Mouse (Mus musculus): ENCODE data around the gene Trim65.
A peak's percentile ranks its signal among the peaks of the same experiment; 100 is the strongest.
"Not testable (repeated sequence)": the region's sequence is repeated elsewhere in the genome, so short reads cannot be mapped to it uniquely, and the experiment has no call there.

Gene Trim65

DNA sequence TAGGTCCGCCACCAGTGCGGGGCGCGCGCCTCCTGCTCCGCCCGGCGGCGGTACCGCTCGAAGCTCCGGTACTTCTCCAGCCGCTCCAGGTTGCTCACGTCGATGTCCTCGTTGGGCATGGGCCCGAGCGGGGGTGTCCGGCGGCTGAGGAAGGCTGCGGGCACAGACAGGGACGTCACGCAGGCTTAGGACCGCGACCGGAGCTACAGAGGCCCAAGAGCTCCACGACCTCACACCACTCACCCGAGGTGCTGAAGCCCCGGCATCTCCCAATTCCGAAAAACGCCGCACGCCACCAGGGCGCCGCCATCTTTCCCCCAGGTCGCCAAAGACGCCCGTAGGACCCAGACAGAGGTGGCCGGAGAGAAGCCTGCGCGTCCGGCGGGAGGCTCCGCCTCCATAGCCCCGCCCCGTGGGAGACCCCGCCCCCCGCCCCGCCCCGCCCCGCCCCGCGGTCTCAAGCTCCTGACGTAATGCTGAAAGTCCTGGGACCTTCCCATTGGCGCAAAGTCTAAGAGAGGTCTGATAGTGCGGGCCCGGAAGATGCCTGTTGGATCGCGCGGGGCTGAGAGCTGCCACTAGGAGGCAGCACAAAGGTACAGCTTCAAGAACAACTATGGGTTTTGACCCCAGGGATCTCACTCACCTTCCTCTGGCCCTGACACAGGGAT lies 7.7 kb upstream of the Trim65 start, which contains the start of gene Mrpl38:
TSS of gene Mrpl38 (minus strand) at position 401 of the 671 bp plus-strand sequence.
- peak; percentile 77 to 87 for DNase-seq (ENCODE audit: low spot score in 2 of 2)

DNA sequence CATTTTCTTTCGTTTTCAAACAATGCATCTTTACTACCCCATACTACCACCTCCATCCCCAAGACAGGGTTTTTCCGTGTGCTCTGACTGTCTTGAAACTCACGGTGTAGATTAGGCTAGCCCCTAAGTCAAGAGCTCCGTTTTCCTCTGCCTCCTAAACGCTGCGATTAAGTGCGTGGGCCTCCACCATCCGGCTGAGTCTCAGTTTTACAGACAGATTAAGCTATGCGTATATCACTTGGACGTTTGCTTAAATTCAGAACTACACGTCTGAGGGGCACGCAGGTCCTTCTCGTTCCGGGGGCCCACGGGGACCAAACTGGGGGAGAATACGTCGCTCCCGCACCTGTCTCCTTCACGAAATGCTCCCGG lies 7.2 kb upstream of the Trim65 start:
- DNase-seq (ENCODE audit: low spot score in 2 of 2) = no peak

DNA sequence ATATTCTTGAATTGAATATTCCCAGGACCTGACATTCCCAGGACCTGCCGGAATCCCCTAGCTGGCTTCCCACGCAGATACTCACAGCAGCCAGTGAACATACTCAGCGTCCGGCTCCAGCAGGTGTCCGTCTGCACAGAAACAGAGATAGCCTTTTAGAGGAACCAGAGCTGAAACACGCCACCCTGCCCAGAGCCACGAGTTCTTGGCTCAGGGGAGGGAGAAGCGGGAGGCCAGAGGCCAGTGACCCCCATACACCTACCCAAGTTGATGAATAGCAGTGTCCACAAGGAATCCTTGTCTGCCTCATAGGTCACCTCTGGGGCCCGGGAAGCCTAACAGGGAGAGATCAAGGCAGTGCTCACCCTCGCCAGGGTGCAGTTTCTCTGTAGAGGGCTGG lies 3.2 kb upstream of the Trim65 start:
- DNase-seq (ENCODE audit: low spot score in 2 of 2) = no peak

DNA sequence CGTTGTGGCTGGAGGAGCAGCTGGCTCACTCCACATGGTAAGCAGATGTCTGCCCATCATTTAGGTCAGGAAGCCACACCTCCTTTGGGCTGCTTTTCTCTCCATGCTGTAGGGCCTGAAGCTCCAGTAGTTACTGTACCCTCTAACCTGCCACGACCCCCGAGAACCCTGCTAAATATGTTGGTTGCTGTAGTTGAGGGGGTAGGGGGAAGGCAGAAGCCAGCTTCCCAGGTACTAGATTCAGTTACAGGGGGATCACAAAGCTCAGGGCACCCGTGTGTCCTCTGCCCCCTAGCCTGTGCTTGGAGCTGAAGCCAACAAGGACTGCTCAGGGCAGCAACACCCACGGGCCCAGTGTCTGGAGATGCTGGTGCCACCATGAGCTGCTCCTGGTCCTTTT lies 2.6 kb upstream of the Trim65 start:
- DNase-seq (ENCODE audit: low spot score in 2 of 2) = no peak

DNA sequence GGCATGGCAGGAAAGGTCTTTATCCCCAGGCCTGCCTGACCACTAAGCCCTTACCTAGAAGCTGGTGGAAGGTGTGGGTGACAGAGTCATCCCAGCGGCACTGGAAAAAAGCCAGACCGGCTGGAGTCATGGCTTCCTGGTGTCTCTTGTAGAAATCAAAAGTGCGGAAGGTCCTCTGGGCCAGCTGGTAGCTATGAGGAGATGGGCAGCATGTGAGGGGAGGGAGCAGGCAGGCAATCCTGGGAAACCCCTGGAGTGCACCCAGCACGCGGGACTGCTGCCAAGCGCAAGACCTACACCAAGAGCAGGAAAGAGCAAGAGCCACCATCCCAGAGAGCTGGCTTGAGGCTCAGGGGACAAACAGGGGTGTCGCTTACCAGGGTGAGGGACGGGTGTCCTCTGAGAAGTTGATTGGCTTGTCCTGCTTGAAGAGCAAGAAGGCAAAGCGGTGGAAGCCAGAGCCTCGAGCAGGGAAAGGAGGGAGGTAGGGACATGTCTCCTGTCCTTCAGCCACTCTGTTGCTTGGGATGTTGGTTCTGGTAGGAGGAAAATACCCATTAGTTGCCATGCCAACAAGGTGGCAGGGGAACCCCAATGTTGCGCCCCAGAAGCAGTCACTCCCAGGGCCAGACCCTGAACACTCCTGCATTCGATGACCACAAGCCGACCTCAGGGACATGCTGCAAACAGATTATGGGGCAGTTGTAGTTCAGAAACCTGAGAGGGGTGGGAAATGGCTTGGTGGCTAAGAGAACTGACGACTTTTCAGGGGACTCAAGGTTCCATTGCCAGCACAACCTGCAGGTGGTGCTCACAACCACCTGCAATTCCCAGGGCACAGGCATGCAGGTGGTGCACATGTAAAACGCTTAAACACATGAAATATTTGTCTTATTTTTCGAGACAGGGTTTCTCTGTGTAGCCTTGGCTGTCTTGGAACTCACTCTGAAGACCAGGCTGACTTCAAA lies 1.7 kb upstream of the Trim65 start:
- DNase-seq (ENCODE audit: low spot score in 2 of 2) = no peak

DNA sequence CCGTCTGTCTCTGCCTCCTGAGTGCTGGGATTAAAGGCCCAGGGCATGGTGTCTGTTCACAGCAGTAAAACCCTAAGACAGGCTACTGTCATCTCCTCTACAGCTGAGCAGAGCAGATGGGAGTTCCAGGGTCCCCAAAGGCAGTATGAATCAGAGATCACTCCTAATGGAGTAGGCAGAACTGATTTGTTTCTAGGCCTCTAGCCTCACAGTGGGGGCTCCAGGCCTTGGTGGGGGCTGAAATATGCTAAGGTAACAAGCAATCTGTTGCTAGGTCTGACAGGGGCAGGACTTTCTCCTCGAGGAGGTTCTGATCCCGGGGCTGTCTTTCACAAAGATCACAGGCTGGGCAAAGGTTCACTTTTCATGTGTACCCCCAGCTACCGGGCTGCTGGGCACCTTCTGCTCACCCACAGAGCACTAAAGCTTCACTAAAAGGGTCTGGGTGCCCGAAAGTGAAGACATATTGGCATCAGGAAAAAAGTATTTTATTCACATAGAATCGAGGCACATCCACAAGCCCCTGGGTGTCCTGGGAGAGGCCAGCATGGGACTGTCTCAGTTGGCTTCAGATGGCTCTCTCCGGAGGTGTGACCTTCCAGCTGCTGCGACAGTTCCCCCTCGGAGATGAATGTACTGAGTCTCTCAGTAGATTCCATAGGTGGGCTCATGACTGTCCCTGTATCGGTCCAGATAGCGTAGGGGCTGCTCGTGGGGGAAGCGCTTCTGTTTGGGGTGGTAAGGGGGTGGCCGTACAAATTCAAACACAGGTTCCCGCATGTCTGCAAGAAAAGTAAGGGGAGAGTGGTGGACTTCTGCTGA lies 632 bp upstream of the Trim65 start:
- no peak for DNase-seq (ENCODE audit: low spot score in 2 of 2)

DNA sequence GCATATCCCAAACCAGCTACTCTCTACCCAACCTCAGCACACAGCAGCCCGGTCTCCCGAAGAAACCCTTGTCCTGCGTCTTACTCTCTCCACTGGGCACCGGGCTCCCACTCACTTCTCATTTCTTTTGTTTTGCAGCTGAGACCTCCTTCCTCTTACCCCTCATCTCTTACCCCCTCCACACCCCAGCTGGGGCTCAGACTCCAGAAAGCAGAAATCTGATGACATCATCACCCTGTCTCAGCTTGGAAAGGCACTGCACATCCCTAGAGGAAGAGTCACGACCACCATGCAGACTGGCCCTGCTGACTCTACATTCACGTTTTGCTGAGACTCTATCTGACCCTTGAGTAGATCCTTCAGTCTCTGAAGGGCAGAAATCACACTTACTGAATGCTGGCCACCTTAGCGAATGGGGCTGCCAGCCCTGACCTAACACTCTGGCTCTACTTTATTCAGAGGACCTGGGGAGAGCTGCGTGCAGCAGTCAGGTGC lies 888 bp downstream of the Trim65 start:
- DNase-seq (ENCODE audit: low spot score in 2 of 2) = no peak

DNA sequence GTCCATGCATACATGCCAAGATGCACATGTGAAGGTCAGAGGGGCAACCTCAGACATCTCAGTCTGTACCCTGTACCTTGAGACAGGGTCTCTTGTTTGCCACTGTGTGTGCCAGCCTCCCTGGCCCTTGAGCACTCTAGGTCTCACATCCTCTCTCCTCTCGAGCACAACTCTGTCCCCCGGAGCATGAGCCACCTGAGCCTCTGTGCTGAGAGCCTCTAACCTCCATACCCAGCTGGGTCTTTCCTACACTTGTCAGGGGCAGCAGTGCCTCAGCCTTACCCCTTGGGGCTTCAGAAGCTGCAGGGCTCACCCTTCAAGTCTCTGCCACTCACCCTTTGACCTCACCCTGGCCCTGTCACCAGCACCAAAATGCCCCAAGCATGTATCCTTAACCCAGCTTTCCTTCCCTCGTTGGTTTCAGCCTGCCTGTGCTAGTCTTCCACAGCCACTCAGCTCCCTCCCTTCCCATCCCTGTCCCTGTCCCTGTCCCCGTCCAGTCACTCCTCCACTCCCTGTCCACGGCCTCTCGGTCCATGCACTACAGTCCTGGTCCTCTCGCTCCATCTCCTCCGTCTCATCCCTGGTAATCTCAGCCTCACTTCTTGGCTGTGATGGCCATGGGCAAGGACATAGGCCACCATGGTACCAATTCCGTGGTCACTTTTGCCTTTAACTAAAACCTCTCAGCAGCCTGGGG lies 1.7 kb downstream of the Trim65 start:
- no peak for DNase-seq (ENCODE audit: low spot score in 2 of 2)

DNA sequence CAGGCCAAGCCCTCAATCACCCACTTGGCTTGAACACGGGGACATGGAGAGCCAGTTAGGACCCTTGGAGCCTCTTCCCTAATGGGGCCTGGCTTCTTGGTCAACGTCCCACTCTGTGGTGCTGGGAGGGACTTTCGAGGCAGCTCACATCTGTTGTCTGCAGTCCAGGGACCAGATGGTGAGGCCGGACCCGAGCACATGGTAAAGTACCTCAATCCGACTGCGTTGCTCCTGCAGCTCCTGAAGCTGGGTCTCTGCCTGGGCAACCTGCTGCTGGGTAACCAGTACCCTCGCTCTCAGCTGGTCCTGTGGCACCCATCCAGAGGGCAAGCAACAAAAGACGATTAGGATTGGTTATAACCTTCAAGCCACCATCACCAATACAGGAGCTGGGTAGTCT lies 2.9 kb downstream of the Trim65 start:
- no peak for DNase-seq (ENCODE audit: low spot score in 2 of 2)

DNA sequence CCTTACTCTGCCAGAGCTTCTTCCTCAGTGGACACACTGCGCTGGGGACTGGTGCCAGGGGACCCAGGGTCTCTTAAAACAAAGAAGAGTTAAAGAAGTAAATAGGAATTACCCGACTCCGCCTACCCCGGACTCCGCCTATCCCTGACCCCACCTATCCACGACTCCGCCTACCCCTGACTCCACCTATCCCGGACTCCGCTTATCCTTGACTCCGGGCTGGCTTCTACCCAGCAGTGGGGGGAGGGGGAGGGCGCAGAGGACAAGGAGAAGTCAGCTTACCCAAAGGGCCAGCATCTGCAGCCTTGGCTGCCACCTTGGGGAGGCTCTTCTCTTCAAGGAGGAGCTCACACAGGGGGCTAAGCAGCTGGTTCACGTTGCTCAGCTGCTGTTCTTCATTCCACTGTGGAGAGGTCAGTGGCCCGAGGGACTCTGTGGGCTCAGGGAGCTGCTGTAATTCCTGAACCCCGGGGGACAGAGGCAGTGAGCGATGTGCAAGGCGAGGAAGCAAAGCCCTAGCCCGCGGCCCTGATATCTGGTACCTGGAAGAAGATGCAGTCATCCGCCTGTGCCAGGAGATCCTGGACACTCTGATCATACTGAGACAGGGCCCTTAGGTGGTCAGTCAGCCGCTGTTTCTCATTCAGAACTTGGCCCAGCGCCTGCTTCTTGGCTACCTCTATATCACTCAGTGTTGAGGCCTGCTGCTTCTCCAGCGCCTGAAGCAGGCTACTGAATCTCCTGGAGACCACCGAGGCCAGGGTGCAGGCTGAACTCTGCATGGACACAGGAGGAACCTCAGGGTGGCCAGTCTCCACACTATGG lies 3.6 kb downstream of the Trim65 start, which contains the start of gene Trim47:
TSS of gene Trim47 (minus strand) at position 55 of the 825 bp plus-strand sequence.
- peak; percentile 49 to 77 for DNase-seq (ENCODE audit: low spot score in 2 of 2)

DNA sequence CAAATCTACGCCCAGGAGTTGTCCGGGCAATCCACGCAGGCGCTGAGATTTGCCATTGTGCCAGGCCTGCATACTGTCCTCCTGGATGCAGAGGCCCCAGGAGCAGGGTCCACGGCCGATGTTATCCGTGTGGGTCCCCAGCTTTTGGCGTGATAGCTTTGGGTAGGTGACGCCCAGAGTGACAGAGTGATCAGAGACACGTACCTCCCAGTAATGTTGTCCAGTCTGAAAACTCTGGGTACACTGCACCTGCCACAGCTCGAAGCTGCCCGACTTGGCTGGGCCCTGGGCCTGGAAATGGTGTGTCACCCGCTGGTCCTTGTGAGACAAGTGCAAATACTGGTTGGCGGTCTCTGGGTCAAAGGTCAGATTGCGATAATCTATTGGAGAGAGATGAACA lies 4.7 kb downstream of the Trim65 start:
- no peak for DNase-seq (ENCODE audit: low spot score in 2 of 2)

DNA sequence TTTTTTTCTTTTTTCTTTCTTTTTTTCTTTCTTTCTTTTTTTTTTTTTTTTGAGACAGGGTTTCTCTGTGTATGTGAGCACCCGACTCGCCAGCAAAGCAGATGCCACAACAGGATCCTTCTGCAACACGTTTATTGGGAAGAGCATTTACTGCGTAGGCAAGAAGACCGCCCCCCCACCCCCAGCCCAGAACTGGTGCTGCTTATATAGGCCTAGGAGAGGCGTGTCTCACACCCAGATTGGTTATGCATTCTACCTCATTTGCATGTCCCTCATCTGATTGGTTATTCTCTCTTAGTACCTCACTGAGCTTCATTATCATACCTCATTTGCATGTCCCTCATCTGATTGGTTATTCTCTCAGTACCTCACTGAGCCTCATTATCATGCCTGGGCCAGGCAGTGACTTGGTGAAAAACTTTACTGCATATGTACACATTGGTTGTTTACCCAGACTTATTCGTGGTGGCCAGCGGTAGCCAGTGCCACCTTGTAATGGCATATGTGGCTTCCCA lies 9.1 kb downstream of the Trim65 start:
- not testable (repeated sequence) for DNase-seq (ENCODE audit: low spot score in 2 of 2)

DNA sequence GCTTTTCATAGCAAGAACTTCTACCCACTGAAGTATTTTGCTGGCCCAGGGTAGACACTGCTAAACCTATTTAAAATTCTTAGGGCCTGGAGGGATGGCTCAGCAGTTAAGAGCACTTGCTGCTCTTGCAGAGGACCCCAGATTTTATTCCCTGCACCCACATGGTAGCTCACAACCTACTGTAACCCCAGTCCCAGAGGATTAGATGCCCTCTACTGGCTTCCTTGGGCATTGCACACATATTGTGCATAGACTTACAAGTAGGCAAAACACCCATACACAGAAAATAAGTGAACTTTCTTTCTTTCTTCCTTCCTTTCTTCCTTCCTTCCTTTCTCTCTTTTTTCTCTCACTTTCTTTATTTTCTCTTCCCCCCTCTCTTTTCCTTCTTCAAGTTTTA lies 13.1 kb downstream of the Trim65 start:
- no peak for DNase-seq (ENCODE audit: low spot score in 2 of 2)

DNA sequence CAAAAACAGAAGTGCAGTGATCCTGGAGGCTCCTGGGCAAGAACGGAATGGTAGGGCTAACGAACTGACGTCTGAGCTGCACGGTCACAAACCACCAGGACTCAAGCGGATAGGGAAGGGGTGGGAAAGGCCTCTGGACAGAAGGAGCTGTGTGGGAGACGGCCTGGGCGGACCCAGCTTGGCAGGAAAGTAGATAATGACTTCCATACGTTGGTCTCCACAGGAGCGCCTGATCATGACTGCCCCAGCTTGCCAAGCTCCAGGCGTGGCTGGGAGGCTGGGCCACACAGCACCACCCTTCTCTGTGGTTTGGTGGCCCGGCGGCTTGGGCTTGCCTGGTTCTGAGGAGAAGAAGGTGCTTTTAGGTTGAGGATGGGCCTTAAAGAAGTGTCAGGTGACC lies 13.7 kb downstream of the Trim65 start:
- DNase-seq (ENCODE audit: low spot score in 2 of 2) = no peak

DNA sequence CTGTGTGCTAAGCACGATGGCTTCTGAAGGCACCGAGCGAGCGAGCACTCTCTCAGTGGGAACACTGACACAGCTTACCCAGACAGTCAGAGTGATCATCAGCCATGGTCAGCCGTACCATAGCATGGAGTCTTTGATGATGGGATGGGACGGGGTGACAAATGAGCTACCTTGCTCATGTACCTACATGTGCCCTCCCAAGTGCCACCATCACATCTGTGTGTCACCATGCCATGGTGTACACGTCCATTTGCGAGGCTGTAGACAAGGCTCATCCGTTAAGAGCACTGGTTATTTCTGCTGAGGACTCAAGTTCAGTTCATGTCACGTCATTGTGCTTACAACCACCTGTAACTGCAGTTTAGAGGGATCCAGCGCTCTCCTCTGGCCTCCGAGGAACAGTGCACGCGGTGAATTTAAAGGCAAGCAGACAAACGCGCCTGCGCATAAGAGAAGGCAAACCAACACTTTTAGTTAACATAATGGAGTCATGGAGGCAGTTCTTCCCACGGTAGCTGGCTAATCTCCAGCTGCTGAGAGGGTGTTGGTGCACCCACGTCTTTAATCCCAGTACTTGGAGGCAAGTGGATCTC lies 19.2 kb downstream of the Trim65 start:
- DNase-seq (ENCODE audit: low spot score in 2 of 2) = no peak

DNA sequence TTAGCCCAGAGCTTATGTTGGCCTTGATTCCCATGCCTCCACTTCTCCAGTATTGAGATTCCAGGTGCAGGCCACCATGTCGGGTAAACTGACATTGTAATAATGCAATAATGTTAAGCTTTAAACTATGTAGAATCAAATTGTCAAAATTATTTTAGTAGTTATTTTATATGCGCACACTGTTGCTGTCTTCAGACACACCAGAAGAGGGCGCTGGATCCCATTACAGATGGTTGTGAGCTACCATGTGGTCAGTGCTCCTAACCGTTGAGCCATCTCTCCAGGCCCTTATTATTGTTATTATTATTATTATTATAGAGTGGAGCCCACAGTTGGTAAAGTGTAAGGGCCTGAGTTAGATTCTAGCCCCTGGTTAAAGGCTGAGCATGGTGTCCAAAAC lies 19.9 kb downstream of the Trim65 start:
- DNase-seq (ENCODE audit: low spot score in 2 of 2) = no peak

DNA sequence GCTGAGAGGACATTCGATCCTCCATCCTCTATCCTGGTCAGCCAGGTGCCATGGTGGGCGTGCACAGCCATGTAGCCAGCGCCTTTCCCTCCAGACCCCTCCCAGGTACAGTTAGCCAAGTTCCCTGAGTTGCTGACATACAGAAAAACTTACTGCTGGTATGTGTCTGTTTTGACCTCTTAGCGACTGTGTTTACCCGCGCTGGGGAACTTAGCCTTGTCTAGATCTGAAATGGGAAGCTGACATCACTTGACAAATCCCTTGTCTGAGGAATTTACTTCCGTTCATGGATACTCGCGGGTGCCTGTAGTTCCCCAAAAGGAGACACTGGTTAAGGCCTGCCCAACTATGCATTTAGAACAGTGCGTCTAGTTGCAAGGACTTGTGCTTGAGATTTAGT lies 20.4 kb downstream of the Trim65 start:
- DNase-seq (ENCODE audit: low spot score in 2 of 2) = no peak

DNA sequence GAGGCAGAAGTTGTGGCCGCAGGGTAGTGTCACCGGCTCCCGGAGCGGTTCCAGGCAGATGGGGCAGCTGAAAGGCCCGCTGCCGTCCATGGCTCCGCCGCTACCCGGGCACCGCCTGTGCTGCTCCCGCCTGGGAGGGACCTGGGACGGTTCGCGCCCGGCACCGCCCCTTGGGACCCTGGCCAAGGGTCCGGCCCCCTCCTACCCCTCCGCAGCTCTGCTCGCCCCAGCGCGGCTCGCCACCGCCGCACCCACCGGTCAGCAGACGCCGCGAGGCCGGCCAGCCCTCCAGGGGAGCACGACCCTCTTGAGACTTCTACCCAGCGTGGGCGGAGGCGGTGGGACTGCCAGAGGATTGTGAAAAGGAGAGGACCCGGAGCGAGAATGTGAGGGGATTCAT lies 20.8 kb downstream of the Trim65 start:
- peak; percentile 77 to 83 for DNase-seq (ENCODE audit: low spot score in 2 of 2)

DNA sequence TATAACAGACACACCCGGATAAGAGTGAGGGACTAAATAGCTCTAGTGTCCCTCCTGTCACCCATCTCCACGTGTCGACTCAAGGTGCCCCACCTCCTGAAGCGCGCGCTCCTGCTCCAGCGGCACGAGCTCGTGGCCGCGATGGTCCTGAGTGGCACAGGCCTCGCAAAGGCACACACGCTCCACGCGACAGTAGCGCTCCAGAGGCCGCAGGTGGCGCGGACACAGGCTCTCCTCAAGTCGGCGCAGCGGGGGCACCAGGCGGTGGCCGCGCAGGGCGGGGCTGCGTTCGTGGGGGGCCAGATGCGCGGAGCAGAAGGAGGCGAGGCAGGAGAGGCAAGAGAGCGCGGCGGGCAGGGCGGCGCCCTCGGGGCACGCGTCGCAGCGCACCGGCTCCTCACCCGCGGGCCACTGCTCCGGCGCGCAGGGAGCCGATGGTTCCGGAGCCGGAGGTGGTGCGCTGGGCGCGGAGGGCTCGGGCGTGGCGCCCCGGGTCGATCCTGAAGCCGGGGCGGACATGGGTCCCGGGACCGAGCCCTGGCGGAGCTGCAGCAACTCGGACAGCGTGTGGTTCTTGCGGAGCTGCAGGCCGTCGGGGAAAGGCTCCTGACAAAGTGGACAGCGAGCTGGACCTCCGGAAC lies 21.4 kb downstream of the Trim65 start:
- DNase-seq (ENCODE audit: low spot score in 2 of 2) = no peak
